Mouse (Mus musculus) cerebellum, adult 11-12 months (tissue): ENCODE measurements around the gene Zswim5.

Source experiments
- DNase-seq: peaks from one replicate; pipeline ENCODE4 v3.0.0; 2022

Zswim5 gene

DNA sequence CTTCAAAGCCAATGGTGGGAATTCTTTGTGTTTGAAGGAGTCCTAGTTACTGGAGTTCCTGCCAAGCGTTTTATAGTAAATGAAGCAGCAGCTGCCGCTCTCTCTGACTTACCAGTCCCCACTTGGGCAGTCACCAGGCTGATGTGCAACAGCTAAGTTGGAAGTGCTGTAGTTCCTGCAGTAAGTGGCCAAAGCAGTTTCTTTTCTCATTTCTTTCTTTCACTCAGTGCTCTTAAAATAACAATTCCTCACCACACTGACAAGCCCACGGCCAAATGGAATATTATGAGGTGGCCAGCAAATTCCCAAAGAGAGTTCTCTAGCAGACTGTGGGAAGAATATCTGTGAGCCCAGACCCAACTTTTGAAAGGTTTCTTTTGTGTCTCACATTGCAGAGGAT is 129.9 kb downstream of the Zswim5 start:
- no peak for DNase-seq

DNA sequence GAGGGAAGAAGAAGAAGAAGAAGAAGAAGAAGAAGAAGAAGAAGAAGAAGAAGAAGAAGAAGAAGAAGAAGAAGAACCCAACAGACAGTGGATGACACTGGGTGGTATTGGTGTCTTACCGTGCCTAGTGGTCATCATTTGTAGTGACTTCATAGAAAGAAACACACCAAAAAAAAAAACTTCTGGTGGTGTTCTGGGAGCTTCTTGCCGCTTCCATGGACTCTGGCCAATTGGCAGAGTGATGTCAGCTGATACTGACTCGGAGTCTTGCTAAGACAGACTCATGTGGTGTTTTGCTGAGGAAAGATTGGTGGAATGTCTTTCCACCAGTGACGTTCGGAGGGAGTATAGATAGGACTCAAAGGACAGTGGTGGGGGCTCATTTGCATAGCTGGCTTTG is 133.1 kb downstream of the Zswim5 start:
- DNase-seq: no peak

DNA sequence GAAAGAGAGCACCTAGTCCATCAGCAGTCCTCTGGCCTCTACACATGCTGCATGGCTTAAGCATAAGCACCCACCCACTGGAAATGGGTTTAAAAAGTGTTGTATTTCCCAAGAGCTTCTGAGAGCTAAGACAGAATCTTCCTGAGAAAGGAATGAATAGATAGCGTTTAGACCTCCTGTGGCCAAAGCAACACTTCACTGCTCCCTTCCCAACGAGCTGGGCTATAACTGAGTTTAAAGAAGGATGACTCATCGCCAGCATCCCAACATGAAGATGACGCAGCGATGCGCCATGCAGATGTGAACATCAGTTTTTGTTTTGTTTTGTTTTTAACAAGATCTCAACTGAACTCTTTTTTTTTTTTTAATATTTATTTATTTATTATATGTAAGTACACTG is 136.4 kb downstream of the Zswim5 start:
- no peak for DNase-seq

DNA sequence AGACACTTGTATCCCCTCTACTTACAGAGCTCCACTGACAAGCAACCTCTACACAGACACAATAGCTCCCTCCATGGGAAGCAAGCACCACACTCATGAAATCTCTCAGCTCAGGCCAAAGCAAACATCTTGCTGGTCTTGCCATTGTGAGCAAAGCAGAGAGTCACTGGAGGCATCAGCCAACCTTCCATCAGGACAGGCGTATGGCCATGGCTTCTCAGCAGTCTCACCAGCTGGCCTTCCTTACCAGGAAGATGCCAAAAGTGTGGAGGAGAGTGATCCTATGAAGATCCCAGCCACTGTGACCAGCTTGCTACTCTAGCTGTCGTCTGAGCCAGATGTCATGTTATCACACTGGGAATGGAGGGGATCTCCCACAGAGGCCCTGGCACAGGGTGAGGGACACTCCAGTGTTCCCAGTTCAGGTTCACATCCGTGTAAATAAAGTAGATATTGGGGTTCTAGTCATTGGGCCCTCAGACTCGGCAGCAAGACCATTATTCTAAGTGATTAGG is 137.8 kb downstream of the Zswim5 start:
- no peak for DNase-seq

DNA sequence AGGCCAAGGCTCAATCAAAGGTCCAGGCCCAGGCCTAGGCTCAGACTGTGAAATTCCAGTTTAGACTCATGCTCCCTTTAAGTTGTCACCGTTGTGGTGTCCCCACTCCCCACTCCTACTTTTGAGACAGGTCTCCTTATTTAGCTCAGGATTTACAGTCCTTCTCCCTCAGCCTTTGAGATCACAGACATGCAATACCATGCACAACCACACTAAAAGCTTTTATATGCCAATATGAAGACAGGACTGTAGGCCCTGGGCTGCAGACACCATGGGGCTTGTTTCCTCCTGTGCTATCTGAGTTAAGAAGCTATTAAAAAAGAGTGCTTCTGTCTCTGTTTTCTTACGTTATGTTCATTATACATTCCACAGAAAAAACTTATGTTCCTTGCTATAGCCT is 140.6 kb downstream of the Zswim5 start:
- no peak for DNase-seq

DNA sequence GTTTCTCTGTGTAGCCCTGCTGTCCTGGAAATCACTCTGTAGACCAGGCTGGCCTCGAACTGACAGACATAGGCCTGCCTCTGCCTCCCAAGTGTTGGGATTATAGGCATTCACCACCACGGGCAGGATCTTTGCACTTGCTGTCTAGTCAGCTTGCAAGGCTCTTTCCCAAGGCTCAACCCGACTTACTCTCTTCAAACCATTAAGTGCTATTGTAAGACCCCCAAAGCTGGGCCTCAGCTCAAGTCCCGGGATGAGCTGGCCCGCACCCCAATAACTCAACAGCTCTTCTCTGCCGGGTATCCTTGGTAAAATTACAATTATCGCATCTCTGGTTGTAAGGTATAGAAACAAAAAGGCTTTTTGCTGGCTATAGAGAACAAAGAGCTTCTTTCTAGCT is 141.2 kb downstream of the Zswim5 start:
- DNase-seq: no peak

DNA sequence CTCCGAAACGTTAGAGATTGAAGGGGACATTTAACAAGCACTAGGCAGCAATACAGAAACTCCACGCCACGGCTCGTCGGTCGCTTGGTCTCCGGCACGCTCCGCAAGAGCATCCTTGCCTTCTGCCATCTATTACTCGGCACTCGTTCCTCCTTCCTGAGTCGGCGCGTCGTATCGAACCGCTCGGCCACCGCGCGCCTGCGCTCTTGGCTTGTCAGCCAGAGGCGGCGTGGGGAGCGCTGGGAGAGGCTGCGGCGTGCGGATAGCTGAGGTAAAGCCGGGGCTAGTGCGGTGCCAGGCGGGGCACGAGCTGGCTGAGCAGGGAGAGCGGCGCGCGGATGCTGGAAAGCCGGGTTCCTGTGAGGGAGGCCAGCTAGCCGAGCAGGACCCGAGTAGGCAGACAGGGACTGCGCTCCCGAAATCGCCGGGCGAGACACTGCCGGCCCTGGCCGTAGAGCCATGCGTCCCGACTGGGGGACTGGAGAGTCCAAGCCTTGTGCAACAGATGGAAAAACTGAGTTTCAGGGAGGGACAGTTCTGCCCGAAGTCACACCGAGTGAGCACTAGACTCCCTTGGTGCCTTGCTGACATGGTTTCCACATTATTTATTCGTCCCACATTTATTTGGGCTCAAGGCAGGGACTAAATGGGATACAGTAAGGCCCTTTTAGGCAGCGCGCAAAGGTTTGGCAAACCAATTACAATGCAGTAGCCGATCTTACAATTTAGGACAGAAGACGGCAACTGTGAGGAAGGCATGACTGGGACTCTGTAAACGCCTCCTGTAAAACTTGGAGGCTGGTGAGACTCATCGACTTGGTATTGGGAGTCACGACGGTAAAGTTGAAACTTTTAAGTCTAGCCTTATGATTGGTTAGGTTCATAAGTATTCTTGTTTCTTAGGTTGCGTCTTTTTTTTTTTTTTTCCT is 142.3 kb downstream of the Zswim5 start, which contains the start of gene Eif2b3:
TSS of gene Eif2b3 (plus strand) at position 197 of the 929 bp plus-strand sequence.
- peak; percentile 88 for DNase-seq

DNA sequence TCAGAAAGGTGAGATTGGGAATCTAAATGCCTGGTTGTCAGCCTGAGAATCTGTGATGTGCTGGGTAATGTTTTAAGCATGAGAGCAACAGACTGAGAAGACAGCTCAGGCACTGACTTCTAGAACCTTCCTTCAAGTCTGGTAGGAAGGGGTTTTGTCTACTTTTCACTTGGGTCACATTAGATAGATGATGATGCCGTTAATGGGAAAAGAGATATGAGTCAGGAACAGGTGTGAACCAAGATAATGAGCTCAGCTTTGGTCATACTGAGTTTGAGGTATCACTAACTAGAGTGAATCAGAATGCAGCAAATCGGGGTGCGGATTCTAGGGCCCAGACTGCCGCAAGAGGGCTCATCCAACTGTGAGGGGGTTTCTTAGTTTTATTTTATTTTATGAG is 146.3 kb downstream of the Zswim5 start:
- DNase-seq: no peak

DNA sequence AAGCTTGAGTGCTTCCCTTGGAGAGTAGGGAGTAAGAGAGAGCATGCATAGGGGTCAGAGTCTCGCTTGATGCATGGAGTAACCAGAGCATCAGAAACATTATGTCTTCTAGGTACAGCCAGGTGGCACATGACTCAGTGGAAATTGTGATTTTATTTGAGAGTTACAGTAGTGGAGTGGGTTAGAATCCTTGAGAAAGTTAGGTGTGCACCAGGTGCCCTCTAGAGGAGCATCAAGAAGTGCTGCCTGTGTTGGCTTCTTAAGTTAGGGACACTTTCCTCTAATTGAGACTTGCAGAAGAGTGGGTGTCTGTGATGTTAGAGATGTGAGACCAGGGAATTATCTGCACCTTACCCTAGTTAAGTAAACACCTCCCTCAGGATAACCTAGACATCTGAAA is 153.9 kb downstream of the Zswim5 start:
- DNase-seq: no peak
